ENCODE assay signal across 8 mouse cellular contexts in the genomic region with DNA sequence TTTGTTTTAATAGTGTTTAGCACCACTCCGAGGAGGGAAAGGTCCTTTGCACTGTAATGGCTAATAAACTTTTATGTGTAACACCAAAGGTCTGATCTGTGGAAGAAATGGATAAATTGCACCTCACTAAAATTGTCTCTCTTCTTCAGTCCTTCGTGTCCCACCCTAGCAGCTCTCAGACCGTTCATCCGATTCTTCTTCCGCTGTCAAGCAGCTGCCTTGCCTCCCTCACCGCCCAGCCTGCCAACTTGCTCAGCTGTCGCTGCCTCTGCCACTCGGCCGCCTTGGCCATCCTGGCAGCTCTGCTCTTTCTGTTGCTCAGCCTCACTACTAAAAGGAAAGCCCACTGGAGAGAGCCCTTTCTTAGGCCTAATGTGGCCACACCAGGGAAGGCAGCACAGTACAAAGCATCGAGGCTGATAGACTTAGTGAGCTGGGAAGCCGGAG. TPM values are rescaled to one million over a fixed set of nuclear protein-coding genes. Genes with fewer than 3 reads are reported as not detected.
DNase-seq lines count a peak whose midpoint lies in the region; ATAC-seq and TF ChIP-seq lines count a peak whose summit lies in the region.

No protein-coding gene starts in this region.

- WGBS in kidney, postnatal 0 days: 32% methylated on average over 11 of the region's 11 CpGs
- WGBS in embryonic facial prominence, embryonic 11.5 days: 53% methylated on average over 11 of the region's 11 CpGs
- WGBS in midbrain, embryonic 14.5 days: 30% methylated on average over 11 of the region's 11 CpGs

- TF ChIP-seq CTCF in kidney, postnatal 0 days (IDR thresholded peaks at IDR 0.05; ENCODE audit: low read depth): no peak
- no peak for TF ChIP-seq CTCF in gastrocnemius, adult 2 months (IDR thresholded peaks at IDR 0.05)

- no peaks in the 10 kb centered on the region for H3K36me3 ChIP-seq in kidney, postnatal 0 days (ENCODE audit: insufficient read depth, low read length)
- H3K36me3 ChIP-seq in embryonic facial prominence, embryonic 11.5 days (replicated peaks; ENCODE audit: control insufficient read depth, insufficient read depth, low read depth, low read length): no peaks in the 10 kb centered on the region
- H3K36me3 ChIP-seq in midbrain, embryonic 14.5 days (ENCODE audit: control insufficient read depth, insufficient read depth, low read length): no peaks in the 10 kb centered on the region

- peak; percentile 62 for ATAC-seq in kidney, postnatal 0 days (replicated peaks; ENCODE audit: low FRiP score, low read depth)
- no peak for ATAC-seq in embryonic facial prominence, embryonic 11.5 days (replicated peaks; ENCODE audit: insufficient number of reproducible peaks, low FRiP score, low TSS enrichment, low read depth)
- no peak for ATAC-seq in midbrain, embryonic 14.5 days (ENCODE audit: low FRiP score, low TSS enrichment)

- H3K27ac ChIP-seq in kidney, postnatal 0 days: peak overlapping the region; percentile 52
- peak overlapping the region; percentile 53; the same call in 1 of the 2 replicates for H3K27ac ChIP-seq in embryonic facial prominence, embryonic 11.5 days (replicated peaks; ENCODE audit: low read depth, low read length)
- peak overlapping the region; percentile 91 for H3K27ac ChIP-seq in gastrocnemius, adult 2 months
- H3K27ac ChIP-seq in midbrain, embryonic 14.5 days (replicated peaks; ENCODE audit: low read depth, low read length): peak overlapping the region; percentile 66

- H3K4me2 ChIP-seq in kidney, postnatal 0 days (ENCODE audit: low read length): 0 out of 2 replicates have a peak overlapping the region, but pooled peaks have one; percentile 16
- H3K4me2 ChIP-seq in embryonic facial prominence, embryonic 11.5 days (ENCODE audit: low read depth, low read length): no peak overlapping the region
- H3K4me2 ChIP-seq in midbrain, embryonic 14.5 days (ENCODE audit: low read length): no peak overlapping the region

- H3K9me3 ChIP-seq in kidney, postnatal 0 days (replicated peaks; ENCODE audit: low read length): no peaks in the 10 kb centered on the region
- H3K9me3 ChIP-seq in embryonic facial prominence, embryonic 11.5 days (replicated peaks; ENCODE audit: control insufficient read depth, low read length): no peaks in the 10 kb centered on the region
- H3K9me3 ChIP-seq in midbrain, embryonic 14.5 days (ENCODE audit: control insufficient read depth, low read length): no peaks in the 10 kb centered on the region

- H3K27me3 ChIP-seq in kidney, postnatal 0 days (ENCODE audit: insufficient read depth, low read length): no peaks in the 10 kb centered on the region
- H3K27me3 ChIP-seq in embryonic facial prominence, embryonic 11.5 days (ENCODE audit: control insufficient read depth, insufficient read depth, low read length): no peaks in the 10 kb centered on the region
- H3K27me3 ChIP-seq in midbrain, embryonic 14.5 days (ENCODE audit: control insufficient read depth, insufficient read depth, low read length): no peaks in the 10 kb centered on the region

- 0 out of 2 replicates have a peak, but pooled peaks cover 7% of the 10 kb centered on the region for H3K4me1 ChIP-seq in kidney, postnatal 0 days (replicated peaks; ENCODE audit: insufficient read depth, low read length)
- H3K4me1 ChIP-seq in embryonic facial prominence, embryonic 11.5 days (ENCODE audit: control insufficient read depth, insufficient read depth, low read length): no peaks in the 10 kb centered on the region
- peaks cover 13% of the 10 kb centered on the region for H3K4me1 ChIP-seq in midbrain, embryonic 14.5 days (ENCODE audit: control insufficient read depth, insufficient read depth, low read length)

- peak overlapping the region; percentile 35; the same call in 1 of the 2 replicates for H3K9ac ChIP-seq in kidney, postnatal 0 days (ENCODE audit: low read depth, low read length)
- H3K9ac ChIP-seq in embryonic facial prominence, embryonic 11.5 days (replicated peaks; ENCODE audit: low read length): no peak overlapping the region
- no peak overlapping the region for H3K9ac ChIP-seq in midbrain, embryonic 14.5 days (replicated peaks; ENCODE audit: low read length)

- no peak overlapping the region for H3K4me3 ChIP-seq in kidney, postnatal 0 days (replicated peaks; ENCODE audit: low read depth, low read length)
- no peak overlapping the region for H3K4me3 ChIP-seq in embryonic facial prominence, embryonic 11.5 days (ENCODE audit: low read depth, low read length)
- H3K4me3 ChIP-seq in gastrocnemius, adult 2 months: peak overlapping the region; percentile 23; the same call in 1 of the 2 replicates
- no peak overlapping the region for H3K4me3 ChIP-seq in midbrain, embryonic 14.5 days (replicated peaks; ENCODE audit: low read depth, low read length)

- DNase-seq in kidney, postnatal 0 days (ENCODE audit: low spot score): peak; percentile 85
- no peak for DNase-seq in kidney, adult 18-20 months
- no peak for DNase-seq in embryonic facial prominence, embryonic 11.5 days (ENCODE audit: low spot score)
- peak; percentile 87 for DNase-seq in gastrocnemius, adult 2 months
- peak; percentile 66 for DNase-seq in midbrain, embryonic 14.5 days
- DNase-seq in spleen, postnatal 10 days (ENCODE audit: low spot score in 2 of 2): no peak
- DNase-seq in adrenal gland, adult (ENCODE audit: inconsistent age in 2 of 2, low spot score in 1 of 2): no peak
- no peak for DNase-seq in thymus, postnatal 36 days

- intact Hi-C loops in gastrocnemius, adult 2 months (cut with DNase I): loop anchor here (2.0 kb wide), 1 partner anchor 37 kb away; no protein-coding TSS in a partner anchor

RNA-seq across cellular contexts. Expression of gene Ddc, which starts 42.2 kb away (rescaled TPM):
- polyA plus RNA-seq in kidney, postnatal 0 days (2015; fragmentation: Nextera tagmentation; extraction: Ambion mirVana): 14.2 and 17.4 TPM in 2 replicates
- polyA plus RNA-seq in embryonic facial prominence, embryonic 11.5 days (2014; fragmentation: Nextera tagmentation; extraction: Ambion mirVana): 9.6 and 10.4 TPM in 2 replicates
- total RNA-seq in gastrocnemius, adult 2 months (2021): under 1 TPM; 0.61 to 0.81 TPM
- polyA plus RNA-seq in midbrain, embryonic 14.5 days (2014; fragmentation: Nextera tagmentation; extraction: Ambion mirVana): 24.0 and 25.3 TPM in 2 replicates

RNA-seq across cellular contexts. Expression of gene Fignl1, which starts 46.9 kb away (rescaled TPM):
- 27.8 and 31.8 TPM in 2 replicates for polyA plus RNA-seq in kidney, postnatal 0 days (2015; fragmentation: Nextera tagmentation; extraction: Ambion mirVana)
- polyA plus RNA-seq in embryonic facial prominence, embryonic 11.5 days (2014; fragmentation: Nextera tagmentation; extraction: Ambion mirVana): 103 and 119 TPM in 2 replicates
- under 1 TPM in 1 of 2 experiments, not detected in 1; 0.22 TPM for total RNA-seq in gastrocnemius, adult 2 months (2021)
- 7.1 and 16.3 TPM in 2 replicates for polyA plus RNA-seq in midbrain, embryonic 14.5 days (2014; fragmentation: Nextera tagmentation; extraction: Ambion mirVana)

Comparison
In these comparisons a context has a peak if more than half of its experiments do, and no peak if none do; other contexts are left out.
1. DNase-seq: peak in kidney, postnatal 0 days (single experiment), gastrocnemius, adult 2 months (single experiment) and midbrain, embryonic 14.5 days (single experiment); none in kidney, adult 18-20 months (single experiment), embryonic facial prominence, embryonic 11.5 days (single experiment), spleen, postnatal 10 days (0 of 2), adrenal gland, adult (0 of 2) and thymus, postnatal 36 days (0 of 2).
2. Peak in every context shown above with its lines, with median percentiles within 50 percentile points of each other: H3K27ac ChIP-seq.